Mouse (Mus musculus) spleen, adult 2 months (tissue): ENCODE data around the gene Il11ra1. TPM values are rescaled to one million over a fixed set of nuclear protein-coding genes. Genes with fewer than 3 reads are reported as not detected.

Experiments used
- DNase-seq, 2 experiments: peaks; one replicate each; pipeline versions ENCODE4 v3.0.0 to v3.0.0-alpha.2; 2012 to 2021; ENCODE audit warnings: low spot score in 2 of 2, low read depth in 1 of 2
- H3K27ac ChIP-seq: fragments of 200-500 bp; 2 replicates; pipeline ENCODE4 v1.5.1; 2012; ENCODE audit warnings: low read length, inconsistent platforms; ENCODE audit not compliant: insufficient read depth
- H3K27me3 ChIP-seq: fragments of 200-500 bp; 2 replicates; pipeline ENCODE4 v1.6.1; 2012; ENCODE audit warnings: mild to moderate bottlenecking, moderate library complexity, low read length, inconsistent platforms; ENCODE audit not compliant: control insufficient read depth, insufficient read depth
- H3K36me3 ChIP-seq: fragments of 200-500 bp; 2 replicates; pipeline ENCODE4 v1.6.1; 2012; ENCODE audit warnings: mild to moderate bottlenecking, low read length, inconsistent platforms; ENCODE audit not compliant: control insufficient read depth, insufficient read depth
- H3K4me1 ChIP-seq: fragments of 200-500 bp; 2 replicates; pipeline ENCODE4 v1.6.1; 2011; ENCODE audit warnings: inconsistent platforms; ENCODE audit not compliant: control insufficient read depth, insufficient read depth, insufficient read length
- H3K4me3 ChIP-seq: fragments of 200-500 bp; 2 replicates; pipeline ENCODE4 v1.5.1; 2011; ENCODE audit warnings: mild to moderate bottlenecking, inconsistent platforms; ENCODE audit not compliant: insufficient read depth, insufficient read length; ENCODE audit errors: extremely low read depth
- CTCF ChIP-seq: fragments of 200-500 bp; IDR thresholded peaks from 2 replicates; pipeline ENCODE4 v1.5.1; 2011; ENCODE audit warnings: mild to moderate bottlenecking, inconsistent platforms; ENCODE audit not compliant: insufficient read depth, insufficient read length, insufficient replicate concordance; ENCODE audit errors: extremely low read depth
- POLR2A ChIP-seq: fragments of 200-500 bp; IDR thresholded peaks from 2 replicates; pipeline ENCODE4 v1.6.1; 2011; ENCODE audit warnings: low read depth, low read length, inconsistent platforms
- WGBS: fragments of 180-500 bp; shearing (Covaris S2); methylation state at CpG from one replicate; pipeline ENCODE4 v1.1.7; 2018; 5-methylcytosine and 5-hydroxymethylcytosine counted together
- polyA plus RNA-seq: library from polyadenylated mRNA; depleted of rRNA; stranded (reverse); fragments of >200 nt; gene quantifications from 2 replicates; pipeline ENCODE4 v1.2.3, GENCODE M21; 2012

Il11ra1 gene
- polyA plus RNA-seq, 1 experiment = 52.1 TPM

DNA sequence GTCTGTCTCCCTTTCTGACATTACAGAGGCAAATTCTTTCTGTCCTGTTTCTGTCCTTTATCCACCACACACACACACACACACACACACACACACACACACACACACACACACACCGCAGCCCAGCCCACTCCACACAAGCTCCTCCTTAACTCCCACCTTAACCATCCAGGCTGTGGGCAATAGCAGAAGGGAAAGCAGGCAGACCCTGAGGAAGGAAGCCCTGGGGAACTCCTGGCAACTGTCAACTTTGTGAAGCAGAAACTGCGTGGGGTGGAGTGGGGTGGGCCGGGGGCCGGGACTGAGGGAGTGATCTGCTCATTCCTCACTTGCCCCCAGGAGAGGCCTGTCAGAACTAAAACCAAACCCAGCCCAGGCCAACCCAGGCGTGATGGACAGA is 28.3 kb upstream of the Il11ra1 start:
- TF ChIP-seq POLR2A = no peak
- no peak for TF ChIP-seq CTCF
- no peak for DNase-seq
- WGBS = 35% methylated on average over 5 of the region's 5 CpGs
- Histone ChIP-seq H3K27ac (no peak overlapping the region), H3K4me3 (no peak overlapping the region), H3K27me3 (no peaks in the 10 kb centered on the region), H3K36me3 (no peaks in the 10 kb centered on the region), H3K4me1 (no peaks in the 10 kb centered on the region)

DNA sequence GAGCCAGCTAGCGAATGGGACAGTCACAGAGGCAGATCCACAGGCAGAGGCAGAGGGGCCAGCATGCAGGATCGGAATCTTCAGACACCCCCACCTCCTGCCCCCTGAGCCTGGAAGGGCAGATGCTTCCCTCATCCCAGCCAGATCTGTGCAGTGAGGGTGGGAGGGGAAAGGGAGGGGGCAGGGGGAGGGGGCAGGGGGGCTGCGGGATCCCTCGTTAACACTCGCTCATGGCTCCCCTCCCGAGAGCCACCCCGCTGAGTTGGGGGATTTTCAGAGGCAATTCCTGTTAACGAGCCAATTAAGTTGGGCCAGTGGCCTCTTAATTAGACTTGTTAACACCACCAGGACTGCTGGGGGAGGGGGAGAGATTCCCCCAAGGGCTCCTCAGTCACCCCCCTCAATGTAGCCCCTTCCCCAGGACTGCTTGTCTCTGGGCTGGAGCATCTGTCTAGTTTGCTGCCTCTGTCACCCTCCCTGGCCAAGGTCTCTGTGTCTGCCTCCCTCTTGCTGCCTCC is 27.8 kb upstream of the Il11ra1 start:
- no peak for TF ChIP-seq CTCF
- no peak for TF ChIP-seq POLR2A

DNA sequence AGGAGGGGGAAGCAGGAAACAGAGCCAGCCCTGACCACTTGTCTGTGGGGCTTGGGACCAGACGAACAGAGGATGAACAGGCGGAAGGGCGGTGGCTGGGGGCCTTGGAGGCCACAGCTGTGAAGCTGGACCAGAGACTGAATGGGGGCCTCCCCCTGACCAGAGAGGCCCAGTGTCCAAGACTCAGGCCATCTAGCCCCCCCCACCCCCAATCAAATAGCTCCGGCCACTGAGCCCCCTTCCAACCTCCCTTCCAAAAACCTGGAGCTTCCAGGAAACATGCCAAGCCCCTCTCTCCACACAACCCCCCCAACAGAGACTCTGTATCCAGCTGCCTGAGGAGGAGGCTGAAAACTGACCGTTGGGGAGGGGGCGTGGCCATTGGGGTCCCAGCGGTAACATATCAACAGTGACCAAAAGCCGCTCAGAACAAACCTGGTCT is 27.2 kb upstream of the Il11ra1 start:
- no peak overlapping the region for H3K27ac ChIP-seq
- no peak for DNase-seq
- WGBS = 67% methylated on average over 8 of the region's 8 CpGs
- H3K27me3 ChIP-seq = no peaks in the 10 kb centered on the region
- no peaks in the 10 kb centered on the region for H3K4me1 ChIP-seq
- H3K36me3 ChIP-seq = no peaks in the 10 kb centered on the region
- TF ChIP-seq POLR2A = no peak
- TF ChIP-seq CTCF = no peak
- no peak overlapping the region for H3K4me3 ChIP-seq

More for the DNA sequence above, 27.8 kb upstream of the Il11ra1 start:
- no peak for DNase-seq
- Histone ChIP-seq H3K4me1 (no peaks in the 10 kb centered on the region), H3K4me3 (no peak overlapping the region), H3K36me3 (no peaks in the 10 kb centered on the region), H3K27me3 (no peaks in the 10 kb centered on the region), H3K27ac (no peak overlapping the region)
- whole genome bisulfite sequencing = 49% methylated on average over 8 of the region's 8 CpGs

DNA sequence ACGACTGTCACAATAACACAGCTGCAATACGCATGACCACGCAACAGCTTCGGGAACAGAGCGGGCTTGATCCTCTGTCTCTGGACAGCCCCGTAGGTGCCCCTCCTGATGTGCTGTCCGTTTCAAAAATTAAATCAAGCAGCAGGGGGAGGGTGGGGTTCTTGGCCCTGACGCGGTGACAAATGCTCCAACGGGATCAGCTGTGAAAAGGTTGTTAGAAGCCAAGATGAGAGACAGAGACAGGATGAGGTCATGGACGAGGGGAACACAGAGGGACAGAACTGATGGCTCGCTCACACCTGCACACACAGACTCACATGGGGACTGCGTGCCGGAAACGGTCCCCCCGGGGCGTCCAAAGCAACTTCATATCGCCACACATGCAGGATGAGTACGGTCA is 26.6 kb upstream of the Il11ra1 start:
- no peak overlapping the region for H3K4me3 ChIP-seq
- H3K36me3 ChIP-seq = no peaks in the 10 kb centered on the region
- DNase-seq = no peak
- TF ChIP-seq CTCF (no peak), POLR2A (no peak)
- H3K27me3 ChIP-seq = no peaks in the 10 kb centered on the region
- H3K4me1 ChIP-seq = no peaks in the 10 kb centered on the region
- whole genome bisulfite sequencing = 84% methylated on average over 19 of the region's 19 CpGs
- no peak overlapping the region for H3K27ac ChIP-seq

DNA sequence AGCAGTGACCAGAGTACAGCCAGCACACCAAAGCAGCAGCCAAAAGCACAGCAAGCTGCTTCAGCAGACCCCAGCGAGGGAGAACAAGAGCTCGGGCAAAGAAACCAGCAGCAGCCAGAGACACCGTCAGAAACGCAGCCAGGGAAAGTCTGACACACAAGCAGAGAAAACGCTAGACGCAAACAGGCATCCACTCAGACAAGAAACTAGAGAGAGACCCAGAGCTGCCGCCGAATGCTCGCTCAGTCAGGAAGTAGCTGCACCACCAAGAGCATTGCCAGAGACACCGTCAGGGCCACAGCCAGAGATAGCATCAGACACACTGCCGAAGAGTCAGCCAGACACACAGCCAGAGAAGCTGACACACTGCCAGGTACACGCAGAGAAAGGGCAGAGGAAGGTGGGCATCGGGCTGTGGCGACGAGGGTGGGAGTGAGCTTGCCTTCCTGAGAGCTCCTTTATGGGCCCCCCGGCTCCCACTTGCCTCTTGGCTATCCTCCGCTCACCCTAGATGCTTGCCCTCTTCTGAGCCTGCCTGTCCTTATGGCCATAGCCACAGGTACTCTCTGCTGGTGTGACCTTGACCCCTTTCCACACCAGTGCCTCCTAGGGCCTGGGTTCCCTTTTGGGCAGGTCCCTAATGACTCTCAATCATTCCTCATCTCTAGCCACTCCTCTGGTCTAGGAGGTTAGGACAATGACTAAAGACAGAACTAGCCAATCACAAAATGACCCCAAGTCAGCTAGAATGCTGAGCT is 23.4 kb upstream of the Il11ra1 start:
- WGBS = 42% methylated on average over 17 of the region's 17 CpGs
- Histone ChIP-seq H3K4me3 (no peak overlapping the region), H3K36me3 (no peaks in the 10 kb centered on the region), H3K27ac (no peak overlapping the region), H3K4me1 (no peaks in the 10 kb centered on the region), H3K27me3 (no peaks in the 10 kb centered on the region)
- no peak for TF ChIP-seq CTCF
- TF ChIP-seq POLR2A = no peak
- DNase-seq = no peak

DNA sequence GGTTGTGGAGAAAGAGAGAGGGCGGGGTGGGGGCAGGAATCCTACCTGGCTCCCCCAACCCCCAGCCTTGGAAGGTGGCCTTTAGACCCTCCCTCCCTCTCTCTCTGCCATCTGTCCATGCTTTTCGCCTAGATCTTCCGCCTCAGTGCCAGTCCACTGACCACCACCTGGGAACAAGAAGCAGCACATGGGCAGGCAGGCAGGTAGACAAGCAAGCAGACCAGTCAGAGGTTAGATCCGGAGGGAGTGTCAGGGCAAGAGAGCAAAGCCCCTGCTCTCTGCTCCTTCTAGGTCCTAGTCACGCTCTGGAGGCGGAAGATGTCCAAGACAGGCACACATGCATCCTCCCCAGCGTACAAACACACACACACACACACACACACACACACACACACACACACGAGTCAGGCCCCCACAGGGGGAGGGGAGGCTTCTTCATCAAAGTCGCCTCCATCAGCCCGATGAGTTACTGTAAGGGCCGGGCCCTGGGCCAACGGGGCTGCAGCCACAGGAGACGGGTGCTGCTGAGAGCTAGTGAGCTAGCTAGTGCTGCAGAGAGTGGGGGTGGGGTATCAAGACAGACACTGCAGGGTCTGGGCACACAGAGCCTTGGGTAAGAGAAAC is 22.7 kb upstream of the Il11ra1 start:
- TF ChIP-seq POLR2A (no peak), CTCF (no peak)
- Histone ChIP-seq H3K27me3 (no peaks in the 10 kb centered on the region), H3K27ac (no peak overlapping the region), H3K36me3 (no peaks in the 10 kb centered on the region), H3K4me1 (no peaks in the 10 kb centered on the region), H3K4me3 (no peak overlapping the region)
- 52% methylated on average over 13 of the region's 13 CpGs for WGBS
- DNase-seq = no peak

DNA sequence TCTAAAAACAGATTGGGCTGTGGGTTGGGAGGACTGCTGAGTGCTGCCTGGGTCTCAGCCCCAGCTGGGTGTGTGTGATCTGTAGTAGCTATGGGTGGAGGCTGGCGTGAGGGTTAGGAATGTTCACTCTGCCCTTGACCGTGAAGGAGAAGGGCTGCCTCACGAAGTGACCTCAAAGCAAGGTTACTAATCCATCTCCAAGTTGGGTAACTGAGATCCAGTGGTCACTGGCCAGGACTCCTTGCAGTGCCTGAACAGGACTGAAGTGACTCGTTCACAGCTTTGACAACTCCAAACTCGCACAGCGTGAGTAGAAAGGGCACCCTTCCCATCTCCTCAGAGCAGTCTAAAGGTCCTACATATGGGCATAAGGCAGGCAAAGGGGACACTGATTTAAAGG is 20.9 kb upstream of the Il11ra1 start:
- Histone ChIP-seq H3K4me1 (no peaks in the 10 kb centered on the region), H3K27ac (no peak overlapping the region), H3K27me3 (no peaks in the 10 kb centered on the region), H3K4me3 (no peak overlapping the region), H3K36me3 (no peaks in the 10 kb centered on the region)
- DNase-seq = no peak
- TF ChIP-seq CTCF (no peak), POLR2A (no peak)
- WGBS = 79% methylated on average over 6 of the region's 6 CpGs
